Mouse (Mus musculus) liver, embryonic 14.5 days (tissue): ENCODE results near the gene Manba. TPM values are rescaled to one million over a fixed set of nuclear protein-coding genes. Genes with fewer than 3 reads are reported as not detected.

ENCODE experiments used
- ATAC-seq: fragments of 200-750 bp; cut with Nextera tagmentation; 2 replicates; pipeline ENCODE4 v1.8.0; 2017; ENCODE audit warnings: moderate number of reproducible peaks, mild to moderate bottlenecking, moderate library complexity; ENCODE audit not compliant: insufficient read depth
- DNase-seq, 3 experiments: peaks; one replicate each; pipeline ENCODE4 v3.0.0-alpha.2; 2012 to 2013; ENCODE audit warnings: low read depth in 3 of 3, low spot score in 3 of 3
- H3K27ac ChIP-seq: fragments of 300-500 bp; sonication (generic); 2 replicates; pipeline ENCODE4 v1.5.1; 2014; ENCODE audit warnings: moderate library complexity, mild to moderate bottlenecking, control low read depth, inconsistent platforms
- H3K27me3 ChIP-seq: fragments of 300-500 bp; sonication (generic); 2 replicates; pipeline ENCODE4 v1.6.1; 2014; ENCODE audit warnings: mild to moderate bottlenecking, low read length, moderate library complexity; ENCODE audit not compliant: control insufficient read depth, insufficient read depth
- H3K36me3 ChIP-seq: fragments of 300-500 bp; sonication (generic); replicated peaks from 2 replicates; pipeline ENCODE4 v1.6.1; 2014; ENCODE audit warnings: low read depth; ENCODE audit not compliant: control insufficient read depth, insufficient read depth
- H3K4me1 ChIP-seq, 2 experiments: fragments of 200-500 bp in 1 of 2; fragments of 300-500 bp in 1 of 2; sonication (generic) in 1 of 2; replicated peaks; 2 replicates each; pipeline ENCODE4 v1.6.1; 2012 to 2014; ENCODE audit warnings: antibody characterized with exemption in 1 of 2, inconsistent platforms in 1 of 2, low read length in 1 of 2; ENCODE audit not compliant: control insufficient read depth in 2 of 2, insufficient read depth in 2 of 2
- H3K4me2 ChIP-seq: fragments of 300-500 bp; sonication (generic); 2 replicates; pipeline ENCODE4 v1.6.1; 2014; ENCODE audit warnings: low read depth, mild to moderate bottlenecking, control low read depth, moderate library complexity
- H3K4me3 ChIP-seq, 2 experiments: fragments of 200-500 bp in 1 of 2; fragments of 300-500 bp in 1 of 2; sonication (generic) in 1 of 2; 2 replicates each; pipeline ENCODE4 v1.5.1; 2012 to 2014; ENCODE audit warnings: low read depth in 2 of 2, low read length in 2 of 2, mild to moderate bottlenecking in 2 of 2, control low read depth in 1 of 2, inconsistent platforms in 1 of 2, moderate library complexity in 1 of 2; ENCODE audit not compliant: insufficient read depth in 1 of 2
- H3K9ac ChIP-seq: fragments of 300-500 bp; sonication (generic); replicated peaks from 2 replicates; pipeline ENCODE4 v1.6.1; 2014; ENCODE audit warnings: mild to moderate bottlenecking, control low read depth, moderate library complexity
- H3K9me3 ChIP-seq: fragments of 300-500 bp; sonication (generic); 2 replicates; pipeline ENCODE4 v1.6.1; 2016; ENCODE audit warnings: low read length, mixed read lengths; ENCODE audit not compliant: control insufficient read depth
- CTCF ChIP-seq: IDR thresholded peaks from 2 replicates; pipeline ENCODE4 v1.5.1; 2016; ENCODE audit warnings: antibody characterized with exemption, low read depth, control low read depth
- EP300 ChIP-seq: IDR thresholded peaks from 2 replicates; pipeline ENCODE4 v1.6.1; 2016; ENCODE audit warnings: antibody characterized with exemption, low read depth
- WGBS: fragments of 180-500 bp; shearing (Covaris S2); extraction: QIAGEN DNeasy Blood & Tissue Kit; methylation state at CpG from one replicate; pipeline ENCODE4 v1.1.7; 2014; ENCODE audit not compliant: insufficient replicate concordance; 5-methylcytosine and 5-hydroxymethylcytosine counted together
- polyA plus RNA-seq, 2 experiments: library from polyadenylated mRNA; depleted of rRNA in 1 of 2; stranded (reverse) in 1 of 2; unstranded in 1 of 2; fragments of >200 nt; fragmentation: Nextera tagmentation in 1 of 2; extraction: Ambion mirVana in 1 of 2; gene quantifications; 2 replicates each; pipeline versions ENCODE4 v1.2.1 to v1.2.3; 2012 to 2014

Manba gene
- polyA plus RNA-seq, 2 experiments, result 2.2 to 4.9 TPM

DNA sequence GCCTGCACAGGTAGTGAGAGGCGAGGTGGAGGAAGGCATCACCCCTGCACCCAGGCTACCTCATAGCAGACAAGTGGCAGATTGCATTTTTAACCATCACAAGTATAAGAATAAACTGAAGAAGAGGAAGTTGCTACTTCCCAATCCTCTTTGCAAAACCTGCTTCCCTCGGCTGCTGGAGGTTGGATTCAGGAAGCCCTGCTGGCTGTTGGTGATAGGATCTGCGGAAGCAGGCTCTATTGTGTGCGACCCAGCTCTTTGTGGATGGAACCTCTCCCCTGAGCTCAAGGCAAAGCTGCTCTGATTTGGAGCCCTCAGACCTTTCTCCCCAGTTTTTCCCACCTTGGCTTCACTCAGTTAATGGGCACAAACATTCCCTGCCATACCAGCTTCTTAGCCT is 111.6 kb downstream of the Manba start:
- Histone ChIP-seq H3K4me1 (peaks cover 0 to 3% of the 10 kb centered on the region in 2 experiments; a peak in 1 of 4 replicates), H3K9me3 (no peaks in the 10 kb centered on the region), H3K36me3 (no peaks in the 10 kb centered on the region; the same call in none of the 2 replicates), H3K27ac (no peak overlapping the region), H3K4me2 (no peak overlapping the region), H3K27me3 (no peaks in the 10 kb centered on the region), H3K4me3 (no peak overlapping the region), H3K9ac (no peak overlapping the region)
- DNase-seq (no peak), ATAC-seq (no peak)
- 40% methylated on average over 4 of the region's 4 CpGs for WGBS
- TF ChIP-seq EP300 (no peak), CTCF (no peak)

DNA sequence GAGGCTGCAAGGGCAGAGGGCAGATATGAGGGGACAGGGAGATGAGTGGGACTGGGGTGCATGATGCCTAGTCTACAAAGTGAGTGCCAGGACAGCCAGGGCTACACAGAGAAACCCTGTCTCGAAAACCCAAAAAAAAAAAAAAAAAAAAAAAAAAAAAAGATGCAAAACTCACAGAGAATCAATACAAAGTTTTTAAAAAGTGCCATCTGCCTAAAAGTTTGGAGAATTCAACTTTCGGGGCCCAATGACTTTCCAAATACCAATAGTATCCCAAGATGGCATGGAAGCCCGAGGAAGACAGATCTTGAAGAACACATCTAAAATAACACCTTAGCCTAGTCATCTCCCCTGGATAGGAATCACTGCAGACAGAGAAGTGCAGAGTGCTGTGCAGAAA is 112.9 kb downstream of the Manba start:
- peaks cover 0 to 3% of the 10 kb centered on the region in 2 experiments; a peak in 1 of 4 replicates for H3K4me1 ChIP-seq
- H3K27me3 ChIP-seq, result no peaks in the 10 kb centered on the region
- H3K4me3 ChIP-seq, result no peak overlapping the region
- H3K9me3 ChIP-seq, result no peaks in the 10 kb centered on the region
- H3K36me3 ChIP-seq, result no peaks in the 10 kb centered on the region; the same call in 1 of the 2 replicates
- H3K9ac ChIP-seq, result no peak overlapping the region
- WGBS, result 76% methylated on average over 2 of the region's 3 CpGs
- TF ChIP-seq CTCF (no peak), EP300 (no peak)
- H3K4me2 ChIP-seq, result no peak overlapping the region
- H3K27ac ChIP-seq, result no peak overlapping the region
- DNase-seq (no peak), ATAC-seq (no peak)

DNA sequence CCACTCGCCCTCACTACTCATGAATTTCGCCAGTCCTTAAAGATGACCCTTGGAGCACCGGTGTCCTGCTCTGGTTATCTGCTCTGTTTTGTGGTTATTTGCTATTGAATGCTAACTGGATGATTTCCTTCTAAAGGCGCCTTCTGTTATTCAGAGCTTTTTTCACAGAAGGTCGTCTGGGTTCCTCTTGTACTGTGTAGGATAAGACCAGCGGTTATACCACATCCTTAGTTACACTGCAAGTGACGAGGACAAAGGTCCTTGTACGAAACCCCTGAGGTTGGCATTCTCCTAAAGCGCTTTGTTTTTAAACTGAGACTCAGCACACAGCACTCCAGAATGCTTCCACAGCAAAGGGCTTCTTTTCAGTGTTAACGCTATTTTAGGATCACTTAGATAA is 117.3 kb downstream of the Manba start:
- no peak overlapping the region for H3K9ac ChIP-seq
- DNase-seq (no peak), ATAC-seq (no peak)
- H3K4me3 ChIP-seq, result no peak overlapping the region
- TF ChIP-seq EP300 (no peak), CTCF (no peak)
- H3K36me3 ChIP-seq, result no peaks in the 10 kb centered on the region
- H3K4me2 ChIP-seq, result no peak overlapping the region
- H3K27ac ChIP-seq, result no peak overlapping the region
- no peaks in the 10 kb centered on the region for H3K27me3 ChIP-seq
- peaks cover 3 to 16% of the 10 kb centered on the region in 2 experiments; a peak in 2 of 4 replicates for H3K4me1 ChIP-seq
- 32% methylated on average over 10 of the region's 10 CpGs for WGBS
- H3K9me3 ChIP-seq, result no peaks in the 10 kb centered on the region

DNA sequence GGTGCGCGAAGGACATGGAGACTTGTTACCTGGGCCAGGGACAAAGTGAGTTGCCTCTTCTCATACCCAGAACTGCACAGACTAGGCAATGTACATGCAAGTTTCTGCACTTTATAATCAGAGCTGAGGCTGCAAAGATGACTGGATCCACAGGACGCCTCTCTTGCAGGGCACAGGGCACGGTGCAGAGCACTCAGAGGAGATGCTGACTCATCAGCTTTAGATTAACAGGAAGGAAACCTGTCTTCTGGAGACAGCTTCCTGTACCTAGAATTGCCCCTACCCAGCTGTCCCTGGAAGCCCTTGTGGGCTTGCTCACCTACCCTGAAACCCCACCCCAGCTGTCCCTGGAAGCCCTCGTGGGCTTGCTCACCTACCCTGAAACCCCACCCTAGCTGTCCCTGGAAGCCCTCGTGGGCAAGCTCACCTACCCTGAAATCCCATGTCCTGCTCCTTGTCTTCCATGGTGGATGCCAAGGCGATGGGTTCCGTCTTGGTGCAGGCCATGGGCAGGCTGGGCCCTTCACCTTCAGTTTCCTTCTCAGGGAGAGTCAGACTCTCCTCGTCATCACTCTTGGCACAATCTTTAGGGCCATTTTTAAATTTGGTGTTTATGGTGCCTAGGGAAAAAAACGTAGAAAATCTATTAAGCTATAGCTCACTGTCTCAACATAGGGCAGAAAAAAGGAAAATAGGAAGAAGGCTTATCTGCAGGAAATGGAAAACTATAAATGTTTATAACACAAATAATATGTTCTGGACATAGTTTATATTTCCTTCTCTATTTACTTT is 119.4 kb downstream of the Manba start:
- TF ChIP-seq CTCF (no peak), EP300 (no peak)
- Histone ChIP-seq H3K27me3 (no peaks in the 10 kb centered on the region), H3K27ac (no peak overlapping the region), H3K9ac (no peak overlapping the region), H3K36me3 (no peaks in the 10 kb centered on the region), H3K4me2 (no peak overlapping the region), H3K9me3 (no peaks in the 10 kb centered on the region), H3K4me3 (no peak overlapping the region), H3K4me1 (peaks cover 3 to 20% of the 10 kb centered on the region in 2 experiments; a peak in 2 of 4 replicates)
- 58% methylated on average over 10 of the region's 10 CpGs for WGBS
- DNase-seq, result no peak
- no peak for ATAC-seq

DNA sequence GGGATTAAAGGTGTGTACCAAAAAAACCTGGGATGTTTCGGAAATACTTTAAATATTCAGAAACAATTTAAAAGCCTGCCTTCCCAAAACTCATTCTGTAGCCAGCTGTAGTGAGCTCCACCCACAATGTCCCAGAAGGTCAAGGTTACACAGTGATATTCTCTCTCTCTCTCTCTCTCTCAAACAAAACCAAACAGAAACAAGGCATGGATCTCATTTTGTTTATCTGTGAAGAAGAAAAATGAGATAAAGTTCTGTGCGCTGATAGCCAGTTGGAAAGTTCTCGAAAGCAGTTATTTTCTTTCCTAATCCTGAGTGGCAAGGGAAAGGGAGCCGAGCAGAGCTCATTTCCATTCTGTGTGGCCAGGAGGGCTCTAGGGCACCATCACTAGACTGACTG is 120.1 kb downstream of the Manba start:
- Histone ChIP-seq H3K9me3 (no peaks in the 10 kb centered on the region), H3K27ac (no peak overlapping the region), H3K4me1 (peaks cover 3 to 20% of the 10 kb centered on the region in 2 experiments; a peak in 2 of 4 replicates), H3K4me2 (no peak overlapping the region), H3K4me3 (no peak overlapping the region), H3K36me3 (no peaks in the 10 kb centered on the region), H3K27me3 (no peaks in the 10 kb centered on the region), H3K9ac (no peak overlapping the region)
- DNase-seq, result no peak
- TF ChIP-seq CTCF (no peak), EP300 (no peak)
- WGBS, result 44% methylated on average over 4 of the region's 4 CpGs
- no peak for ATAC-seq
